Mouse (Mus musculus): ENCODE measurements around the gene Scd2. TPM values are rescaled to one million over a fixed set of nuclear protein-coding genes. Genes with fewer than 3 reads are reported as not detected.
"Not testable (repeated sequence)": the region's sequence is repeated elsewhere in the genome, so short reads cannot be mapped to it uniquely, and the experiment has no call there.

Gene Scd2
- polyA plus RNA-seq, 1 experiment from 2014 or later: 195 TPM

DNA sequence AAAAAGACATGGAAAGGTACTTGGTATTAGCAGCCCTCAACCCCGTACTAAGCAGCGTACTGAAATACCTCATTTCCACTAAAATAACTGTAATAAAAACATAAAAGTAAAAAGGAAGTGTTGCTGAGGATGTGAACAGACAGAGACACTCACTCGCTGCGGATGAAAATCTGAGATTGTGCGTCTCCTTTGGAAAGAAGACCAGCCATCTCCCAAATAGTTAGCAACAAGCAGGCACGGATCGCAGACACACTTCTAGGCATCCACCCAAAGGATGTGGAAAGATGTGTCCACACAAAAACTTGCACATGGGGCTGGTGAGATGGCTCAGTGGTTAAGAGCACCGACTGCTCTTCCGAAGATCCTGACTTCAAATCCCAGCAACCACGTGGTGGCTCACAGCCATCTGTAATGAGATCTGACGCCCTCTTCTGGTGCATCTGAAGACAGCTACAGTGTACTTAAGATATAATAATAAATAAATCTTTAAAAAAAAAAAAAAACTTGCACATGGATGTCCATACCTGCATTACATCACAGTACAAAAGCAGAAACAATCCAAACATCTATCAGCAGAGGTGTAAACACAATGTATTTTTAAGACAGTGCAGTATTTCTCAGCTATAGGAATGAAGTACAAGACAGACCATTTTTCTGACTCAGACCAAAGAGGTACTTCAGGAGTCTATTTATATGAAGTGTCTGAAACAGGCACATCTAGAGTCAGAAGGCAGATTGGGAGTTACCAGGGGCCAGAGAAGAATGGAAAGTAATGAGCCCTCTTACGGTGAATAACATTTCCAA, 16.1 kb downstream of the Scd2 start:
- ATAC-seq (replicated peaks; ENCODE audit: low FRiP score): no peak
- Histone ChIP-seq H3K36me3 (peaks cover 51% of the 10 kb centered on the region), H3K27me3 (no peaks in the 10 kb centered on the region), H3K4me2 (no peak overlapping the region), H3K27ac (no peak overlapping the region), H3K4me1 (peaks cover 37% of the 10 kb centered on the region), H3K9me3 (replicated peaks) (no peaks in the 10 kb centered on the region), H3K9ac (no peak overlapping the region), H3K4me3 (replicated peaks) (no peak overlapping the region)
- WGBS: 83% methylated on average over 12 of the region's 12 CpGs

DNA sequence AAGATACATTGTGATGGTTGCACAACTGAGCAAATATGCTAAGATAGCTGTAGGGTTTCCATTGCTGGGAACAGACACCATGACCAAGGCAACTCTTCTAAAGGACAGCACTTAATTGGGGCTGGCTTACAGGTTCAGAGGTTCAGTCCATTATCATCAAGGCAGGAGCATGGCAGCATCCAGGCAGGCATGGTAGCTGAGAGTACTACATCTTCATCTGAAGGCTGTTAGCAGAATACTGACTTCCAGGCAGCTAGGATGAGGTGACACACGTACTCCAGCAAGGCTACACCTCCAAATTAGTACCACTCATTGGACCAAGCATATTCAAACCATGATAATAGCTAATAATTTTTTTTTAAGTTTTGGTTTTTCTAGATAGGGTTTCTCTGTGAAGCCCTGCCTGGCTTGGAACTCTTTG, 16.7 kb downstream of the Scd2 start:
- Histone ChIP-seq H3K36me3 (peaks cover 44% of the 10 kb centered on the region), H3K4me1 (peaks cover 36% of the 10 kb centered on the region)
- not testable (repeated sequence) for H3K9me3 ChIP-seq (replicated peaks); H3K4me2 ChIP-seq; H3K27me3 ChIP-seq; H3K9ac ChIP-seq; ATAC-seq (replicated peaks; ENCODE audit: low FRiP score); H3K27ac ChIP-seq; H3K4me3 ChIP-seq (replicated peaks)
- WGBS: 86% methylated on average over 1 of the region's 1 CpGs

DNA sequence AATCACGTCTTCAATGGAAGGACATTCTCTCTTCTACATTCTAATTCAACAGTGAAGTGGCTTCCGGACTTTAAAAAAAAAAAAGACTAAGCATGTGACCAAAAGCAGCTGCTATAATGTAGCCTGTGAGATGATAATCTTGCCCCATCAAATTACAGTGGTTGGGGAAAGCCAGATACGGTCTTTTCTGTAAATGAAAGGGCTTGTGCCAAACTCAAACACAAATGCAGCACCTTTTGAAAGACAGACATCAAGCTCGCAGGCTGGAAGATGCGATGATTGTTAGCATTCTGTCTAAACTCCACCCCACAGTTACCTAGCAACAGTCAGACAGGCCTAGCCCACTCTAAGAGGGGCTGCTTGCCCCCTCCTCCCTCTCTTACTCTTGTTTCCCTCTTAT, 17.3 kb downstream of the Scd2 start:
- 44% methylated on average over 5 of the region's 5 CpGs for WGBS
- H3K27ac ChIP-seq: no peak overlapping the region

DNA sequence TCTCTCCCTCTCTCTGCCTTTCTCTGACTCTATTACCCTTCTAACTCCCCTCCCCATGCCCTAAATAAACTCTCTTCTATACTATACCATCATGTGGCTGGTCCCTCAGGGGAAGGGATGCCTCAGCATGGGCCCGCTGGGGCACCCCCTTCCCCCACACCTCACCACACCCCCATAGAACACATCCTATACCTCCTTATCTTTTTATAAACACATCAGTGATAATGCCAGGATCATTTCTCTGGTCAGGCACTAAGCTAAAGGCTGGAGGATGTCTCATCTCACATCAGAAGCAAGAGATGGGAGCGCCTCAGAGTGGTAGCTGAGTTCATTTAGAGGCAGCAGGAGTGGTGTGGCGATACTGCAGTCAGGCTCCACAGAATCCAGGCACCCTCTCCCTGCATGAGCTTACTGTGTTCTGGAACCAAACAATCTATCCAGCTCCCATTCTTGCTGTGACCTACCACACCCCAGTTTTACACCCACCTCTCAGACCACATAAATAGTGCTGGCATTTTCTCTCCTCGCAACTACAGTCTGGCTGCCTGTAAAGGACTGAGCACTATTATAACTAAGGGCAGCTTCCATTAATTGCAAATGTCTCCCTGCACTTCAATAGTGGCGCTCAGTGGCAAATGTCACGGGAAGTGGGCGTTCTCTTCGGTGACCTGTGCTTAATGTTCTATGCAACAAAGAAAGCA, 18.0 kb downstream of the Scd2 start:
- ATAC-seq (replicated peaks; ENCODE audit: low FRiP score): peak; percentile 35; the same call in 1 of the 2 replicates

More for the DNA sequence above, 17.3 kb downstream of the Scd2 start:
- Histone ChIP-seq H3K36me3 (peaks cover 38% of the 10 kb centered on the region), H3K4me1 (peaks cover 38% of the 10 kb centered on the region), H3K4me2 (0 out of 2 replicates have a peak overlapping the region, but pooled peaks have one; percentile 4), H3K4me3 (replicated peaks) (no peak overlapping the region), H3K9ac (no peak overlapping the region), H3K27me3 (no peaks in the 10 kb centered on the region), H3K9me3 (replicated peaks) (no peaks in the 10 kb centered on the region)
- ATAC-seq (replicated peaks; ENCODE audit: low FRiP score): no peak

DNA sequence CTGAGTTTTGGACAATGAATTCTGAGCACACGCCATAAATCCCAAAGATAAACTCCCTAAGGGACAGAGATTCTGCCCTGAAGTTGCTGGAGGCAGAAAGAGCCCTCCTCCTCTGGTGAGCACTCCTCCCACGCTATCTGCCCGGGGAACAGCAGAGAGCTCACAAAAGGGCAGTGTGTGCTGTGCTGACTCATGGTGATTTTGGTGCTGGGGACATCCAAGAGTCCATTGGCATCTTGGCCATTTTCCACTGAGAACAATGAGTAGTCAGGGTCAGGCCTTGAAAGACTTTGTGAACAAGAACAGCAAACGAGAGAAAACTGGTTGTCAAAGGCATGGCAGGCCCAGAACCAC, 18.5 kb downstream of the Scd2 start:
- no peak overlapping the region for H3K9ac ChIP-seq
- H3K27me3 ChIP-seq: no peaks in the 10 kb centered on the region
- H3K36me3 ChIP-seq: peaks cover 26% of the 10 kb centered on the region
- peak; percentile 63; the same call in 1 of the 2 replicates for ATAC-seq (replicated peaks; ENCODE audit: low FRiP score)
- no peak overlapping the region for H3K4me2 ChIP-seq
- H3K9me3 ChIP-seq (replicated peaks): no peaks in the 10 kb centered on the region
- peak overlapping the region; percentile 54 for H3K27ac ChIP-seq
- H3K4me1 ChIP-seq: peaks cover 42% of the 10 kb centered on the region
- H3K4me3 ChIP-seq (replicated peaks): no peak overlapping the region
- WGBS: 5% methylated on average over 4 of the region's 4 CpGs

More for the DNA sequence above, 18.0 kb downstream of the Scd2 start:
- Histone ChIP-seq H3K4me1 (peaks cover 38% of the 10 kb centered on the region), H3K36me3 (peaks cover 32% of the 10 kb centered on the region), H3K4me3 (replicated peaks) (no peak overlapping the region), H3K9me3 (replicated peaks) (no peaks in the 10 kb centered on the region), H3K4me2 (0 out of 2 replicates have a peak overlapping the region, but pooled peaks have one; percentile 4), H3K27ac (peak overlapping the region; percentile 54), H3K9ac (no peak overlapping the region), H3K27me3 (no peaks in the 10 kb centered on the region)
- 20% methylated on average over 8 of the region's 8 CpGs for WGBS

DNA sequence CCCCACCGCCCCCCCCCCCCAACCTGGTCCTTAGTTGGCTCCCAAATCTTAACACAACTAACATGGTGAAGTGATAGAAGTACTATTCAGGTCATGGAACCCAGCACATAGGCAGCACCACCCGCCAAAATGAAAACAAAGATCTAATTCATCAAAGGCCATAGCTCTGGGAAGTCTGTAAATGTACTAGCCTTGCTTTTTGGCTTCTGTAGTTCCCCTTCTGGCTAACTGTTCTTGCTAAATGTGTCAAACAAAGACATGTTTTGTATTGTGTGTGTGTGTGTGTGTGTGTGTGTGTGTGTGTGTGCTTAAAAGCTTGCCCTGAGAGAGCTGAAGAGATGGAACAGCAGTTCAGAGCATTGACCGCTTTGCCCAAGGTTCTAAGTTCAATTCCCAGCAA, 19.6 kb downstream of the Scd2 start:
- H3K27me3 ChIP-seq: no peaks in the 10 kb centered on the region
- WGBS: 79% methylated on average over 3 of the region's 3 CpGs
- no peak overlapping the region for H3K4me2 ChIP-seq
- H3K27ac ChIP-seq: no peak overlapping the region
- peaks cover 43% of the 10 kb centered on the region for H3K4me1 ChIP-seq
- no peak overlapping the region for H3K4me3 ChIP-seq (replicated peaks)
- H3K9ac ChIP-seq: no peak overlapping the region
- no peak for ATAC-seq (replicated peaks; ENCODE audit: low FRiP score)
- H3K36me3 ChIP-seq: peaks cover 15% of the 10 kb centered on the region
- H3K9me3 ChIP-seq (replicated peaks): no peaks in the 10 kb centered on the region

DNA sequence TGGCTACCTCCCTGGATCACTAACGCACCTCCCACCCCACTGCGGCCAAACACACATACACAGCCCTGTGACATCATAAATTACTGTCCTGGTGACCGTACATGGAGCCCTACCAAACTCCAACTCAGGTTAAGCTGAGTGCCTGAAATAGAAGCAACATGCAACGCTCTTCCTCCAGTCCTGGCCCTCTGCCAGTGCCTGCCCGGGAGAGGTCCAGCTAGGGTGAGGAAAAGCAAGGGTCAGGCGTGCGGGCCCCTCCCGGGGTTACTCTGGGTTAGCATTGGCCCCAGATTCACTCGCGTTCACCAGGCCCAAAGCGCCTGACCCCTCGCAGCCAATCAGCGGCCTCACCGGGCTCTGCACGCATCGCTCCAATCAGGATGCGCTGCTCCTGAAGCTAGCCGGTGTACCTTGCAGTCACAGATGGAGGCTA, 20.9 kb downstream of the Scd2 start:
- H3K27me3 ChIP-seq: no peaks in the 10 kb centered on the region
- H3K9ac ChIP-seq: peak overlapping the region; percentile 40
- peak overlapping the region; percentile 52 for H3K4me3 ChIP-seq (replicated peaks)
- H3K9me3 ChIP-seq (replicated peaks): peaks cover 6% of the 10 kb centered on the region
- H3K36me3 ChIP-seq: peaks cover 5% of the 10 kb centered on the region; the same call in 1 of the 2 replicates
- peaks cover 43% of the 10 kb centered on the region for H3K4me1 ChIP-seq
- peak; percentile 84 for ATAC-seq (replicated peaks; ENCODE audit: low FRiP score)
- peak overlapping the region; percentile 83 for H3K27ac ChIP-seq
- under 1% methylated on average over 18 of the region's 18 CpGs for WGBS
- peak overlapping the region; percentile 88 for H3K4me2 ChIP-seq

DNA sequence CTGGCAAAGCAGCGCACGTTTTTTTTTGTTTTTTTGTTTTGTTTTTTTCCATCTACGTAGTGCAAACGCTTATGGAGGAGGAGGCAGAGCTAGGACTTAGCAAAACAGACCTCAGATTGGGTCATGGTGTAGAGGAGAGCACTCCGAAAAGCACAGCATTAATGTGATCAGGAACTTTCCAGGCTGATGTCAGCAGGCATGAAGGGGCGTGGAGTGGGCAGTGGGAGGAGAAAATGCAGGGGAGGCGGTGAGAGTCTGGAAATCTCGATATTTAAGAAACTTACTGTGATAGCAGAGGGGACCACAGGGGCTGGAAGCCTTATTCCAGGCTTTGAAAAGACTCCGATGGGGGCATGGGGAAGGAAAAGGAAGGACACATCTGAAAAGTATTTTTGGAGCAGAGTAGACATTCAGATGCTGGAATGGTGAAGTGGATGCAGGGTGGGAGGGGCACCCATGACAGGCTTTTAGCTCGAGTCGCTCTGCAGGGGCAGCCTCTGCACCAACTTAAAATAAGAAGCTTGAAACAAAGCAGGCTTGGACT, 21.5 kb downstream of the Scd2 start:
- H3K27ac ChIP-seq: peak overlapping the region; percentile 83
- no peaks in the 10 kb centered on the region for H3K36me3 ChIP-seq
- peak overlapping the region; percentile 40 for H3K9ac ChIP-seq
- H3K4me1 ChIP-seq: peaks cover 43% of the 10 kb centered on the region
- H3K27me3 ChIP-seq: no peaks in the 10 kb centered on the region
- H3K4me2 ChIP-seq: peak overlapping the region; percentile 88
- H3K9me3 ChIP-seq (replicated peaks): peaks cover 6% of the 10 kb centered on the region
- peak; percentile 52 for ATAC-seq (replicated peaks; ENCODE audit: low FRiP score)
- peak overlapping the region; percentile 52 for H3K4me3 ChIP-seq (replicated peaks)
- WGBS: 2% methylated on average over 11 of the region's 11 CpGs

DNA sequence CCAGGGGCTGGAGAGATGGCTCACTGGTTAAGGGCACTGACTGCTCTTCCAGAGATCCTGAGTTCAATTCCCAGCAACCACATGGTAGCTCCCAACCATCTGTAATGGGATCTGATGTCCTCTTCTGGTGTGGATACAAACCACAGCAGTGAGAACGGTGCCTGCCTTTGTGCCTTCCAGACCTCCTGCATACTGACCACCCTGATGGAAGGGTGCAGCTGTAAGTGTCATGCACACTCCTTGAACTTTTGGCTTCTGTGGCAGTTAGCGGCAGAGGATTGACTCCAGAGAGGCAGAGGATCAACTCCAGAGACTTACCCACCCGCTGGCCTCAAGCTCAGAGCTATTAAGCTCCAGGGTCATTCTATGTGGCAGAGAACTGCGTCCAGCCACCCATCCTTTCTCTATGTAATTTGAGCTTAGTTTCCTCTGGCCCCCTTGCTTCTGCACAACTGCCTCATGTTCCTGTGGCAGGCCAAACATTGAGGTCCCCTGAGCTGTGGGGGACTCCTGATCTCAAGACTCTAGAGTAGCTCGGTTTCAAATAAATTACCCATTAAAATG, 23.4 kb downstream of the Scd2 start:
- peaks cover 6% of the 10 kb centered on the region for H3K9me3 ChIP-seq (replicated peaks)
- no peak for ATAC-seq (replicated peaks; ENCODE audit: low FRiP score)
- WGBS: 16% methylated on average over 5 of the region's 5 CpGs

DNA sequence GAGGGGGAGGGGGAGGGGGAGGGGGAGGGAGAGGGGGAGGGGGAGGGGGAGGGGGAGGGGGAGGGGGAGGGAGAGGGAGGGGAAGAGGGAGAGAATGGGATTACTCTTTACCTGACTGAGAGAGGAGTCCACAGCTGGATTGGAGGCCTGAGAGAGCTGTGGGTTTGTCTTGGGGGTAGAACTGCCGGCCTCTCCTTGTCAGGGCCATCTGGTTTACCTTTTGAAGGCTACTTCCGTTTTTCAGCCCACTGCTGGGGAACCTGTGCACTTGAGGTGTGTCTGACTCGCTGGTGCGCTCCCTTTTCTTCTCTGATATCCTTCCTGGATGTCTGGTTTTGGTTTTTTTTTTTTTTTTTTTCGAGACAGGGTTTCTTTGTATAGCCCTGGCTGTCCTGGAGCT, 23.9 kb downstream of the Scd2 start:
- Histone ChIP-seq H3K27me3 (no peaks in the 10 kb centered on the region), H3K9ac (no peak overlapping the region), H3K4me2 (no peak overlapping the region), H3K4me3 (replicated peaks) (no peak overlapping the region), H3K9me3 (replicated peaks) (peaks cover 6% of the 10 kb centered on the region), H3K27ac (no peak overlapping the region), H3K4me1 (peaks cover 22% of the 10 kb centered on the region), H3K36me3 (no peaks in the 10 kb centered on the region)
- no peak for ATAC-seq (replicated peaks; ENCODE audit: low FRiP score)
- WGBS: 75% methylated on average over 5 of the region's 5 CpGs

More for the DNA sequence above, 23.4 kb downstream of the Scd2 start:
- Histone ChIP-seq H3K27ac (no peak overlapping the region), H3K36me3 (no peaks in the 10 kb centered on the region), H3K27me3 (no peaks in the 10 kb centered on the region), H3K4me2 (no peak overlapping the region), H3K9ac (no peak overlapping the region), H3K4me1 (peaks cover 28% of the 10 kb centered on the region), H3K4me3 (replicated peaks) (no peak overlapping the region)

DNA sequence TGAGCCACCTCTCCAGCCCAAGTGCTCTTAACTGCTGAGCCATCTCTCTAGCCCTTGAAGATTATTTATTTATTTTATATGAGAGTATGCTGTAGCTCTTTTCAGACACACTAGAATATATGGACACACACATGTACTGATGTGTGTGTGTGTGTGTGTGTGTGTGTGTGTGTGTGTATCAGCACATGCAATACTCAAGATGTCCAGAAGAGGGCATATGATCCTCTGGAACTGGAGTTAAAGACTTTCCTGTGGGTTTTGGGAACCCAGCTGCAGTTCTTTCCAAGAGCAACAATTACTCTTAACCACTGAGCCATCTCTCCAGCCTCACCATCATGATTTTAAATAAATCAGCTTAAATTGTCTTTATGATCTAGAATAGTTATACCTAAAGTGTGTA, 25.1 kb downstream of the Scd2 start:
- H3K4me2 ChIP-seq: no peak overlapping the region
- no peak overlapping the region for H3K9ac ChIP-seq
- H3K9me3 ChIP-seq (replicated peaks): peaks cover 6% of the 10 kb centered on the region
- no peak for ATAC-seq (replicated peaks; ENCODE audit: low FRiP score)
- no peaks in the 10 kb centered on the region for H3K36me3 ChIP-seq
- peaks cover 19% of the 10 kb centered on the region for H3K4me1 ChIP-seq
- H3K27ac ChIP-seq: no peak overlapping the region
- H3K27me3 ChIP-seq: no peaks in the 10 kb centered on the region
- no peak overlapping the region for H3K4me3 ChIP-seq (replicated peaks)

DNA sequence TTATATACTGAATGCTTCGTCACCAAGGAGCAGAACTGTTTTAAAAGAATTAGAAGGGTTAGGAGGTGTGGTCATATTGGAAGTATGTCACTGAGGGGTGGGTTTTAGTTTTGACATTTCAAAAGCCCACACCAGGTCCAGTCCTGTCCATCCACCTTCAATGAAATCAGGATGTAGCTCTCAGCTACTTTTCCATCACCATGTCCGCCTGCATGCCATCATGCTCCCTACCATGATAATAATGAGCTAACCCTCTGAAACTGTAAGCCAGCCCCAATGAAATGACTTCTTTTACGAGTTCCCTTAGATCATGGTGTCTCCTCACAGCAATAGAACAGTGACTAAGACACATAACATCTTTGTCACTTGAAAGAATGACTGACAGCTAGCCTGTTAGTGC, 26.8 kb downstream of the Scd2 start:
- H3K27ac ChIP-seq: no peak overlapping the region
- ATAC-seq (replicated peaks; ENCODE audit: low FRiP score): no peak
- H3K9ac ChIP-seq: no peak overlapping the region
- H3K4me3 ChIP-seq (replicated peaks): no peak overlapping the region
- H3K36me3 ChIP-seq: no peaks in the 10 kb centered on the region
- H3K27me3 ChIP-seq: no peaks in the 10 kb centered on the region
- WGBS: 81% methylated on average over 3 of the region's 3 CpGs
- H3K9me3 ChIP-seq (replicated peaks): peaks cover 6% of the 10 kb centered on the region
- H3K4me1 ChIP-seq: 0 out of 2 replicates have a peak, but pooled peaks cover 7% of the 10 kb centered on the region
- no peak overlapping the region for H3K4me2 ChIP-seq

Measured in kidney, embryonic 15.5 days (tissue).